Mouse (Mus musculus) cerebellum, adult 2 months (tissue): ENCODE results near the gene Tenm3.

Source experiments
- CTCF ChIP-seq: fragments of 200-500 bp; IDR thresholded peaks from 2 replicates; pipeline ENCODE4 v1.5.1; 2011; ENCODE audit warnings: low read depth, mild to moderate bottlenecking, control low read depth, low read length, moderate library complexity, borderline replicate concordance; ENCODE audit not compliant: insufficient read depth
- POLR2A ChIP-seq: fragments of 200-500 bp; IDR thresholded peaks from 2 replicates; pipeline ENCODE4 v1.6.1; 2011; ENCODE audit warnings: low read length, control low read depth, borderline replicate concordance; ENCODE audit not compliant: insufficient read depth

- TF ChIP-seq POLR2A (no peak), CTCF (no peak)
Observed at GRCm38 (mm10) chr8:48740951-48741350, 102.8 kb downstream of the Tenm3 start.
